Mouse (Mus musculus) gastrocnemius, postnatal 4 days (tissue): ENCODE results near the gene Actrt2. TPM values are rescaled to one million over a fixed set of nuclear protein-coding genes. Genes with fewer than 3 reads are reported as not detected.

Experiments used
- total RNA-seq, 2 experiments: library from RNA; stranded (reverse); gene quantifications; 2 replicates each; pipeline ENCODE4 v1.2.3; 2021

Actrt2 gene
- total RNA-seq, 2 experiments from 2014 or later, result not detected

Other genes starting within 250 kb of the Actrt2 start
- 1 to 10 TPM; 4.0 to 4.7 TPM for gene Prdm16, start 31.0 kb downstream of the Actrt2 start, total RNA-seq
- gene Ttc34, start 169.6 kb upstream of the Actrt2 start, total RNA-seq, result under 1 TPM; 0.13 to 0.22 TPM
- under 1 TPM; 0.34 to 0.62 TPM for gene Mmel1, start 201.7 kb upstream of the Actrt2 start, total RNA-seq
- 100 to 1,000 TPM; 100 to 112 TPM for gene Fam213b, start 231.3 kb upstream of the Actrt2 start, total RNA-seq